Mouse (Mus musculus) CH12.LX (cell line): ENCODE results near the gene Spata7. TPM values are rescaled to one million over a fixed set of nuclear protein-coding genes. Genes with fewer than 3 reads are reported as not detected.

Experiments used
- DNase-seq: peaks from one replicate; pipeline ENCODE4 v3.0.0-alpha.2; 2013; ENCODE audit errors: extremely low read depth
- H3K27ac ChIP-seq: 2 replicates; pipeline ENCODE4 v1.5.1; 2012; ENCODE audit warnings: low read depth, mild to moderate bottlenecking, control low read depth, moderate library complexity; ENCODE audit not compliant: insufficient read depth
- H3K27me3 ChIP-seq: replicated peaks from 2 replicates; pipeline ENCODE3; 2012; ENCODE audit warnings: inconsistent platforms
- H3K36me3 ChIP-seq, 2 experiments: replicated peaks in 1 of 2; 2 replicates each; pipeline versions ENCODE3 to v1.6.1; 2012; ENCODE audit warnings: inconsistent platforms in 1 of 2, low read length in 1 of 2, mild to moderate bottlenecking in 1 of 2, mixed read lengths in 1 of 2, moderate library complexity in 1 of 2; ENCODE audit not compliant: control insufficient read depth in 1 of 2, insufficient read depth in 1 of 2
- H3K4me1 ChIP-seq, 2 experiments: 2 replicates each; pipeline ENCODE4 v1.6.1; 2012; ENCODE audit warnings: inconsistent platforms in 1 of 2, moderate library complexity in 1 of 2; ENCODE audit not compliant: insufficient read depth in 2 of 2, control insufficient read depth in 1 of 2
- H3K4me2 ChIP-seq: 2 replicates; pipeline ENCODE4 v1.6.1; 2012; ENCODE audit warnings: low read depth, mild to moderate bottlenecking, control low read depth; ENCODE audit not compliant: poor library complexity, insufficient read depth, severe bottlenecking
- H3K4me3 ChIP-seq, 3 experiments: fragments of 150-350 bp in 1 of 3; sonication (generic) in 1 of 3; replicated peaks in 1 of 3; 2 replicates each; pipeline versions ENCODE3 to v1.5.1; 2011 to 2012; ENCODE audit warnings: low read depth in 2 of 3, low read length in 2 of 3, mild to moderate bottlenecking in 2 of 3, moderate library complexity in 2 of 3, control low read depth in 1 of 3, improper control_type of control experiment in 1 of 3, inconsistent platforms in 1 of 3, mixed read lengths in 1 of 3; ENCODE audit not compliant: poor library complexity in 1 of 3
- H3K79me2 ChIP-seq: replicated peaks from 2 replicates; pipeline ENCODE4 v1.6.1; 2012; ENCODE audit warnings: mild to moderate bottlenecking, moderate library complexity; ENCODE audit not compliant: control insufficient read depth, poor library complexity, insufficient read depth, severe bottlenecking; ENCODE audit errors: extremely low read depth
- H3K9ac ChIP-seq: 2 replicates; pipeline ENCODE4 v1.6.1; 2012; ENCODE audit warnings: low read depth, mild to moderate bottlenecking, control low read depth, moderate library complexity; ENCODE audit not compliant: insufficient read depth
- H3K9me3 ChIP-seq: replicated peaks from 2 replicates; pipeline ENCODE3; 2012; ENCODE audit warnings: low read length, inconsistent platforms, mixed read lengths
- CHD1 ChIP-seq: IDR thresholded peaks from 2 replicates; pipeline ENCODE4 v1.6.1; 2012; ENCODE audit warnings: low read depth, low read length, improper control_type of control experiment, inconsistent platforms
- CHD2 ChIP-seq: IDR thresholded peaks from 2 replicates; pipeline ENCODE4 v1.6.1; 2011; ENCODE audit warnings: low read length, improper control_type of control experiment
- EP300 ChIP-seq: IDR thresholded peaks from 2 replicates; pipeline ENCODE4 v1.6.1; 2011; ENCODE audit warnings: low read length, improper control_type of control experiment
- GABPA ChIP-seq: IDR thresholded peaks from 2 replicates; pipeline ENCODE4 v1.6.1; 2012; ENCODE audit warnings: low read depth, low read length, improper control_type of control experiment, inconsistent platforms; ENCODE audit not compliant: insufficient replicate concordance
- KAT2A ChIP-seq: IDR thresholded peaks from 2 replicates; pipeline ENCODE4 v1.6.1; 2012; ENCODE audit warnings: low read length, improper control_type of control experiment, inconsistent platforms; ENCODE audit not compliant: insufficient replicate concordance
- MAFK ChIP-seq: IDR thresholded peaks from 2 replicates; pipeline ENCODE4 v1.6.1; 2011; ENCODE audit warnings: low read length, improper control_type of control experiment; ENCODE audit not compliant: insufficient replicate concordance
- MAX ChIP-seq: IDR thresholded peaks from 2 replicates; pipeline ENCODE4 v1.6.1; 2011; ENCODE audit warnings: low read length, improper control_type of control experiment
- MEF2A ChIP-seq: IDR thresholded peaks from 2 replicates; pipeline ENCODE4 v1.6.1; 2014; ENCODE audit warnings: low read depth, mild to moderate bottlenecking, inconsistent platforms, low read length, improper control_type of control experiment, borderline replicate concordance
- NRF1 ChIP-seq: IDR thresholded peaks from 2 replicates; pipeline ENCODE4 v1.6.1; 2014; ENCODE audit warnings: low read depth, mild to moderate bottlenecking, inconsistent platforms, low read length, improper control_type of control experiment, moderate library complexity
- POLR2A ChIP-seq: IDR thresholded peaks from 2 replicates; pipeline ENCODE4 v1.6.1; 2011; ENCODE audit warnings: low read depth, mild to moderate bottlenecking, improper control_type of control experiment, low read length
- POLR2AphosphoS2 ChIP-seq: IDR thresholded peaks from 2 replicates; pipeline ENCODE4 v1.6.1; 2011; ENCODE audit warnings: low read depth, low read length, improper control_type of control experiment
- SIN3A ChIP-seq: IDR thresholded peaks from 2 replicates; pipeline ENCODE4 v1.6.1; 2012; ENCODE audit warnings: low read length, improper control_type of control experiment, inconsistent platforms
- SMC3 ChIP-seq: IDR thresholded peaks from 2 replicates; pipeline ENCODE4 v1.6.1; 2011; ENCODE audit warnings: low read depth, low read length, improper control_type of control experiment
- TCF12 ChIP-seq: IDR thresholded peaks from 2 replicates; pipeline ENCODE4 v1.6.1; 2014; ENCODE audit warnings: low read depth, mild to moderate bottlenecking, inconsistent platforms, low read length, improper control_type of control experiment
- UBTF ChIP-seq: IDR thresholded peaks from 2 replicates; pipeline ENCODE4 v1.6.1; 2012; ENCODE audit warnings: low read depth, mild to moderate bottlenecking, inconsistent platforms, low read length, improper control_type of control experiment, moderate library complexity
- USF1 ChIP-seq: IDR thresholded peaks from 2 replicates; pipeline ENCODE4 v1.6.1; 2014; ENCODE audit warnings: low read depth, mild to moderate bottlenecking, inconsistent platforms, low read length, improper control_type of control experiment
- ZC3H11A ChIP-seq: IDR thresholded peaks from 2 replicates; pipeline ENCODE4 v1.6.1; 2012; ENCODE audit warnings: low read depth, mild to moderate bottlenecking, inconsistent platforms, low read length, improper control_type of control experiment
- ZNF384 ChIP-seq: IDR thresholded peaks from 2 replicates; pipeline ENCODE4 v1.6.1; 2012; ENCODE audit warnings: low read depth, low read length, improper control_type of control experiment, inconsistent platforms
- dilution Hi-C: fragments of 300-500 bp; cut with MboI; formaldehyde crosslinking; loops from 2 replicates; pipeline ENCODE4 v1.14.3; 2020; ENCODE audit warnings: low sequenced_read_pairs; ENCODE audit not compliant: extremely low pct_unique_long_range_greater_than_20kb, extremely low pct_ligation_motif_present
- in situ Hi-C: fragments of 300-500 bp; cut with MboI; formaldehyde crosslinking; loops from 3 replicates; pipeline ENCODE4 v1.14.3; 2019; ENCODE audit warnings: low sequenced_read_pairs, low pct_ligation_motif_present, low pct_unique_long_range_greater_than_20kb, mixed read lengths
- polyA plus RNA-seq: library from polyadenylated mRNA; unstranded; fragments of >175 nt; gene quantifications from 2 replicates; pipeline ENCODE4 v1.2.1, GENCODE M21; 2012; ENCODE audit warnings: low read depth; ENCODE audit not compliant: insufficient read length
- total RNA-seq, 2 experiments: library from RNA; depleted of rRNA; stranded (reverse); fragments of 300-350 nt in 1 of 2; fragments of >200 nt in 1 of 2; gene quantifications; 2 replicates each; pipeline ENCODE4 v1.2.3; 2012 to 2014

The Spata7 gene
- total and polyA plus RNA-seq, 3 experiments = 6.2 to 9.4 (median 8.2) TPM

- DNase-seq = no peak
- Histone ChIP-seq H3K79me2 (no peaks in the 10 kb centered on the region), H3K9ac (no peak overlapping the region), H3K4me3 (no peak overlapping the region), H3K36me3 (peaks cover 0 to 20% of the 10 kb centered on the region in 2 experiments), H3K4me2 (no peak overlapping the region), H3K4me1 (no peaks in the 10 kb centered on the region), H3K27me3 (no peaks in the 10 kb centered on the region), H3K27ac (no peak overlapping the region), H3K9me3 (no peaks in the 10 kb centered on the region)
- TF ChIP-seq CHD2 = no peak
- TF ChIP-seq POLR2AphosphoS2 = no peak
- no peak for TF ChIP-seq SIN3A
- no peak for TF ChIP-seq GABPA
- no peak for TF ChIP-seq UBTF
- TF ChIP-seq ZC3H11A = no peak
- no peak for TF ChIP-seq ZNF384
- in situ Hi-C loops (no loop called here), dilution Hi-C loops (no loop called here)
Measured at GRCm38 (mm10) chr12:98713621-98714103, 85.7 kb downstream of the Spata7 start.

GRCm38 (mm10) chr12:98714757-98715156, 86.8 kb downstream of the Spata7 start:
- no peaks in the 10 kb centered on the region for H3K27me3 ChIP-seq
- no peak overlapping the region for H3K9ac ChIP-seq
- no peaks in the 10 kb centered on the region for H3K79me2 ChIP-seq
- dilution Hi-C loops (no loop called here), in situ Hi-C loops (no loop called here)
- no peak overlapping the region for H3K27ac ChIP-seq
- TF ChIP-seq MEF2A = no peak
- TF ChIP-seq POLR2A = no peak
- TF ChIP-seq CHD1 = no peak
- TF ChIP-seq TCF12 = no peak
- no peak for TF ChIP-seq NRF1
- TF ChIP-seq KAT2A = no peak
- no peak for TF ChIP-seq SMC3
- TF ChIP-seq CHD2 = no peak
- TF ChIP-seq GABPA = no peak
- no peak for TF ChIP-seq USF1
- TF ChIP-seq MAFK = no peak
- no peak for TF ChIP-seq EP300
- no peak for TF ChIP-seq MAX
- no peak for DNase-seq
- no peaks in the 10 kb centered on the region for H3K9me3 ChIP-seq
- H3K4me1 ChIP-seq = no peaks in the 10 kb centered on the region
- H3K4me3 ChIP-seq = no peak overlapping the region
- no peak overlapping the region for H3K4me2 ChIP-seq
- H3K36me3 ChIP-seq = peaks cover 0 to 14% of the 10 kb centered on the region in 2 experiments
